Mouse (Mus musculus) left cerebral cortex, postnatal 25 days (tissue): Measurements from ENCODE around the gene Uhrf1bp1. TPM values are rescaled to one million over a fixed set of nuclear protein-coding genes. Genes with fewer than 3 reads are reported as not detected.

Experiments used
- DNase-seq, 2 experiments: peaks; one replicate each; pipeline ENCODE4 v3.0.0; 2022; ENCODE audit warnings: low spot score in 2 of 2, mixed read lengths in 1 of 2
- intact Hi-C: fragments of 180-260 bp; cut with DNase I; formaldehyde crosslinking; loops from one replicate; pipeline ENCODE4 v1.15.1; 2025
- total RNA-seq, 2 experiments: library from RNA; stranded (reverse); gene quantifications; 2 replicates each; pipeline ENCODE4 v1.2.3; 2021

The Uhrf1bp1 gene
- total RNA-seq, 2 experiments from 2014 or later = 17.8 to 22.9 TPM

GRCm38 (mm10) chr17:27908888-27909621 is 52.8 kb downstream of the Uhrf1bp1 start, which contains the start of gene Anks1:
TSS of gene Anks1 (plus strand) at chr17:27909306.
- intact Hi-C loops = loop anchor here (2.0 to 10.0 kb wide), 4 partner anchors 52 to 168 kb away; no protein-coding TSS in a partner anchor
- peak; percentile 71 to 83 for DNase-seq

- peak; percentile 79 to 90 for DNase-seq
- intact Hi-C loops = loop anchor here (2.0 to 10.0 kb wide), 4 partner anchors 51 to 167 kb away; no protein-coding TSS in a partner anchor
Measured at GRCm38 (mm10) chr17:27909622-27910500, 53.6 kb downstream of the Uhrf1bp1 start, which contains the start of gene Taf11. TSS of gene Taf11 (minus strand) at chr17:27909844.

DNA sequence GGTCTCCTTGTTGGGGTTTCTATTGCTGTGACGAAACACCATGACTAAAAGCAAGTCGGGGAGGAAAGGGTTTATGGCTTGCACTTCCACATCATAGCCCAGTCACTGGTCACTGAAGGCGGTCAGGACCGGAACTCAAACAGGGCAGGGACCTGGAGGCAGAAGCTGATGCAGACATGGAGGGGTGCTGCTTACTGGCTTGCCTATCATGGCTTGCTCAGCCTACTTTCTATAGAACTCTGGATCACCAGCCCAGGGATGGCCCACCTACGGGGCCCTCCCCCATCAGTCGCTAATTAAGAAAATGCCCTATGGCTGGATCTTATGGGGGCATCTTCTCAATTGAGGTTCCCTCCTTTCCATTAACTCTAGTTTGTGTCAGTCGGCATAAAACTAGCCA is 55.1 kb downstream of the Uhrf1bp1 start:
- intact Hi-C loops = no loop called here
- DNase-seq = no peak

DNA sequence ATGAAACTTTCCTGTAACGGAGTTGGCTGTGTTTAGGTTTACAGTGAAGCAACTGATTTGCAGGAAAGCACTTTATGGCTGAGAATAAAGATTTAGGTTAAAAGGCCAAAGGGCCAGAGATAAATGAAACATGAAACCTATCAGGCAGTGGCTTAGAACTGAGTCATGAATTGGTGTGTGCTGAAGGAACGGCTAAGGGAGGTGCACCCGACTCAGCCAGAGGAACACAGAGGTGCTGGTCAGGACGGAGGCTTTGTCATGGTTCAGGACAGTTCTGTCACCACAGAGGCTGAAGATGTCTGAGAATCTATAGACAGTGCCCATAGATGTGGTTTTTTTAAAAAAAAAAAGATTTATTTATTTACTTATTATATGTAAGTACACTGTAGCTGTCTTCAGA is 58.5 kb downstream of the Uhrf1bp1 start:
- intact Hi-C loops = no loop called here
- no peak for DNase-seq

DNA sequence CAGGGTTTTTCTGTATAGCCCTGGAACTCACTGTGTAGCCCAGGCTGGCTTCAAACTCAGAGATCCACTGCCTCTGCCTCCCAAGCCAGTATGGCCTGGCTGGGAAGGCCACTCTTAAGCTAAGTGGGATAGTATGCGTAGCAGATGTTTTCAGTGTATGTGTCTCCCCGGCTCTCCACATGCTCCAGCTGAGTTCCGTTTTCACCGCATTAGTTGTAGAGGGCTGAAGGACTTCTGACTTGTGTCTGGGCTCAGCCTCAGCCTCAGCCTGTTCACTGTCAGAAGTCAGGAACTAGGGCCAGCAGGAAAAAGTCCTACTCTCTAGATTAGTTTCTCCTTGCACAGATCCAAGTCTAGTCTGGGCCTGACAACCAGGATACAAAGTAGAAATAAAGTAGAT is 60.1 kb downstream of the Uhrf1bp1 start:
- no peak for DNase-seq
- intact Hi-C loops = no loop called here

GRCm38 (mm10) chr17:27920676-27921075 is 64.4 kb downstream of the Uhrf1bp1 start:
- intact Hi-C loops = no loop called here
- DNase-seq = no peak

GRCm38 (mm10) chr17:27922174-27922712 is 66.0 kb downstream of the Uhrf1bp1 start:
- DNase-seq = no peak
- intact Hi-C loops = no loop called here

GRCm38 (mm10) chr17:27925054-27925453 is 68.8 kb downstream of the Uhrf1bp1 start:
- intact Hi-C loops = no loop called here

DNA sequence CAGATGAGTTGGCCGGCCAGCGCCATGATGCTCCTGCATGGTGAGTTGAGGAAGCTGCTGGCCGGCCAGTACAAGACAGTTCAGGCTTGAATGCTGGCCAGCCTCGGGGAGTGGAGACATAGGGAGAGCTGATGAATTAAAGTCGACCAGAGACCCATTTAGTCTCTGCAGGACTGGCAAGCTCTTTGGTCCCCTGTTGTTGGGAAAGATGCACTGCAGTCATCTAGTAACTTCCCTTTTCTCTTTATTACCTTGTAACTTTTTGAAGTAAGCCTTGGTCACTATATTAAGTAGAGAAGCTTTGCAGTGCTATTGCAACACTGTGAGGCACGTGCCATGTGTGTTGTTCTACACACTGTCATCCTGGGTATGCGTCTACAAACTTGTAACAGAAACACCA is 69.3 kb downstream of the Uhrf1bp1 start:
- no peak for DNase-seq
- intact Hi-C loops = no loop called here

More at GRCm38 (mm10) chr17:27925054-27925453, 68.8 kb downstream of the Uhrf1bp1 start:
- no peak for DNase-seq

DNA sequence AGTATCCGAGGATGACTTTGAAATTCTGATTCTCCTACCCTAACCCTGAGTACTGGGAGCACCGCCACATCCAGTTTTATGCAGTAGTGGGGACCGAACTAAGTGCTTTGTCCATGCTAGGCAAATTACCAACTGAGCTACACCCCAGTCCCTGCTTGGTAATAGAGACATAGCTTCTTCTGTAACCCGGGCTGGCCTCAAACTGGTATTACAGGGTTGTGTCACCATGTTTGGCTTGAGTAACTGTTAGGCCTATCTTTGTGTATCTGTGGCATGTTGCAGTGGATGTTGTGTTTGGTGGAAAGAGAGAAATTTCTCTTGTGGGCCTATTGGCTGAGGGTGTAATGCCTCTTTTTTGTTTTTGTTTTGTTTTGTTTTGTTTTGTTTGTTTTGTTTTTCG is 74.0 kb downstream of the Uhrf1bp1 start:
- no peak for DNase-seq
- intact Hi-C loops = no loop called here

GRCm38 (mm10) chr17:27931826-27932225 is 75.6 kb downstream of the Uhrf1bp1 start:
- intact Hi-C loops = no loop called here
- DNase-seq = no peak

GRCm38 (mm10) chr17:27934136-27934910 is 78.1 kb downstream of the Uhrf1bp1 start:
- intact Hi-C loops = no loop called here
- no peak for DNase-seq

DNA sequence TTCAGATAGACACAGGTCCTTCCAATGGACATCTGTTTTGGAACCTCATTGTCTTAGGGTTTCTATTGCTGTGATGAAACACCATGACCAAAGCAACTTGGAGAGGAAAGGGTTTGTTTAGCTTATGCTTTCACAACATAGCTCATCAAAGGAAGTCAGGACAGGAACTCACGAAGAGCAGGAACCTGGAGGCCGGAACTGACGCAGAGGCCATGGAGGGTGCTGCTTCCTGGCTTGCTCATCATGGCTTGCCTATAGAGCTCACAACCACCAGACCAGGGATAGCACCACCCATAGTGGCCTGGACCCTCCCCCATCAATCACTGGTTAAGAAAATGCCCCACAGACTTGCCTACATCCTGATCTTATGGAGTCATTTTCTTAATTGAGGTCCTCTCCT is 78.8 kb downstream of the Uhrf1bp1 start:
- DNase-seq = no peak
- intact Hi-C loops = no loop called here

DNA sequence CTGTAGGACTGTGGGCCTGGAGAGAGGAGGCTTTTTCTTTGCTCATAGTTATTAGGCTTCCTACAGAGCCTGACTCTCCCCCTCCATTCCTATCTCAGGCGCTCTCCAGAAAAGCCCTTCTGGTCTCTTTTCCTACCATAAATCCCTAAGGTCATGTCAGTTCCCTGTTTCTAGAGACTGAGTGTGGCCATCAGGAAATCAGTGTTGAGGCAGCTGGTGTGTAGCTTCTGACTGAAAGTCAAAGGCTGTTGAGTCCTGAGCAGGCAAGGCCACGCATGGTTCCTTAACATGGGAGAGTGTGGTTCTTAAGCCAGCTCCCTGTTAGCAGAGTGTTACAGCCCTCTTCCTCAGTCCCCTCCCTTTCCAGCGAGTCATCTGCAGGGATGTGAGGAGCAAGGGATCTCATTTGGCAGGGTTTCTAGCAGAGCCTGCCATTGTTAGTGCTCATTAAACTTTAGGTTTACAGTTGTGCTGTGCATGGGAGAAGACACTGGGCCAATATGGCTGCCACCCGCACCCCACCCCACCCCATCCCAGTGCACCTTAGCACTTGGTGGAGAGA is 80.9 kb downstream of the Uhrf1bp1 start:
- no peak for DNase-seq
- intact Hi-C loops = no loop called here

- DNase-seq = peak in 1 of 2 experiments; percentile 9
- intact Hi-C loops = no loop called here
Measured at GRCm38 (mm10) chr17:27938121-27938754, 82.0 kb downstream of the Uhrf1bp1 start.

DNA sequence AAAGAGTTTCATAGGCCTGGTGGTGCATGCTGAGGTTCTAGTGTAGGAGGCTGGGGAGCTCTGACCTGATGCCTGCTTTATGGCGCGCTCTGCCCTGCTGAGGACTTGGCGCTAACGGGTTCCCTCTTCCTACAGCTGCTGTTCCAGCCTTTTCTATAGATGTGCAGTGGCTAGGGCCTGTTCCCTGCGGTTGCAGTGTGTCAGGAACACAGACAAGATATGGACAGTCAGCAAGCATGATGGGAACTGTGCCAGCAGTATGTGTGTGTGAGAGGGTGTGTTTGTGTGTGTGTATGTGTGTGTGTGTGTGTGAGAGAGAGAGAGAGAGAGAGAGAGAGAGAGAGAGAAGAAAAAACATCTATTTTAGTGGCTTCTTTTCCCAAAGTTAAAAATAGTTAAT is 82.8 kb downstream of the Uhrf1bp1 start:
- intact Hi-C loops = no loop called here
- DNase-seq = no peak

- no peak for DNase-seq
- intact Hi-C loops = no loop called here
Measured at GRCm38 (mm10) chr17:27940352-27940751, 84.1 kb downstream of the Uhrf1bp1 start.

DNA sequence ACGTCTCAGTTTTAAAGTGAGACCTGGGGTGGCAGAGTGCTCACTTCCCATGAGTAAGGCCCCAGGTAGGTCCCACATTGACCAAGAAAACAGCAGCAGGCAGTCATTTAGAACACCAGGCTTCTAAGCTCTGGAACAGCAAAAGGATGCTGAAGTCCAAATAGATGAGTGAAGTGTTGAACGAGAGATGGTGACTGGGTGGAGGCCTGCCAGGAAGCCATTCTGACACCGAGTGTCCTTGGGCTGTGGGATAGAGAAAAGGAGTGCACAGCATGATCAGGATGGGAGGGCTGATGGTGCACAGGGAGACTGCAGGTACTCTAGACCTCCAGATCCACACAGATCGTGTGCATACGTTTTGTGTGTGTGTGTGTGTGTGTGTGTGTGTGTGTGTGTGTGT is 84.9 kb downstream of the Uhrf1bp1 start:
- DNase-seq = no peak
- intact Hi-C loops = no loop called here

DNA sequence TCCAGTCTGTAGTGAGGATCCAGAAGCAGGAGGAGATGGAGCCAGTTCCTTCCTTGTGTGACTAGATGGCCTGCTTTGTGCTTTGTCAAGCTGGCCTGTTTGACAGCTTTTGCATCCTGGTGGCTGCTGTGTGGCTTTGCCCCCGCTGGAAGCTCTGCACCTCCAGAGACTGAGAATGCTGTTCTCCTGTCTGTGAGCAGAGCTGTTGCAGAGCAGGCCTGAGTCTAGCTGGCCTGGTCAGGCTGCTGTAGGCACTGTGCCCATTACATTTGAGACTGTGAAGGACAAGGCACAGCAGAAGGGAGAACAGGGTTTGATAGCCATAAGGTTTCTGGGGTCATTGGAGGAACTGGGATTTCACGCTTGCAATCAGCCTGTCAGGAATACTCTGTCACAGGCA is 85.5 kb downstream of the Uhrf1bp1 start:
- intact Hi-C loops = no loop called here
- DNase-seq = no peak
